Mouse (Mus musculus): Measurements from ENCODE around the gene Hdac2. TPM values are rescaled to one million over a fixed set of nuclear protein-coding genes. Genes with fewer than 3 reads are reported as not detected.

Gene Hdac2
- total RNA-seq, 2 experiments from 2014 or later = 93.8 to 97.1 TPM

Other genes with a start within 250 kb of the Hdac2 start
- gene Marcks, start 164.4 kb downstream of the Hdac2 start, total RNA-seq (2021) = 10 to 100 TPM; 48.1 to 76.6 TPM